Mouse (Mus musculus) MN1 (cell line): ENCODE data around the gene Dnajc7.
"Not testable (repeated sequence)": the region's sequence is repeated elsewhere in the genome, so short reads cannot be mapped to it uniquely, and the experiment has no call there.

Experiments used
- DNase-seq: peaks from one replicate; pipeline ENCODE4 v3.0.0-alpha.2; 2016; ENCODE audit warnings: low spot score

Gene Dnajc7

GRCm38 (mm10) chr11:100616332-100616731 is 3.6 kb downstream of the Dnajc7 start:
- no peak for DNase-seq

- no peak for DNase-seq
Observed at GRCm38 (mm10) chr11:100613241-100613640, 6.7 kb downstream of the Dnajc7 start.

GRCm38 (mm10) chr11:100611627-100612026 is 8.3 kb downstream of the Dnajc7 start:
- DNase-seq = no peak

GRCm38 (mm10) chr11:100609997-100610680 is 9.8 kb downstream of the Dnajc7 start:
- no peak for DNase-seq

- DNase-seq = no peak
Observed at GRCm38 (mm10) chr11:100609355-100609996, 10.5 kb downstream of the Dnajc7 start.

- no peak for DNase-seq
Observed at GRCm38 (mm10) chr11:100608796-100609195, 11.2 kb downstream of the Dnajc7 start.

- DNase-seq = no peak
Observed at GRCm38 (mm10) chr11:100607121-100607520, 12.8 kb downstream of the Dnajc7 start.

GRCm38 (mm10) chr11:100605451-100605850 is 14.5 kb downstream of the Dnajc7 start:
- DNase-seq = no peak

- no peak for DNase-seq
Observed at GRCm38 (mm10) chr11:100604321-100605005, 15.5 kb downstream of the Dnajc7 start.

GRCm38 (mm10) chr11:100603813-100604212 is 16.2 kb downstream of the Dnajc7 start:
- no peak for DNase-seq

- DNase-seq = no peak
Observed at GRCm38 (mm10) chr11:100603155-100603554, 16.8 kb downstream of the Dnajc7 start.

- DNase-seq = no peak
Observed at GRCm38 (mm10) chr11:100601372-100601771, 18.6 kb downstream of the Dnajc7 start.

GRCm38 (mm10) chr11:100598074-100598473 is 21.9 kb downstream of the Dnajc7 start:
- DNase-seq = no peak

- DNase-seq = peak; percentile 32
Observed at GRCm38 (mm10) chr11:100595533-100595932, 24.4 kb downstream of the Dnajc7 start.

GRCm38 (mm10) chr11:100594608-100595007 is 25.4 kb downstream of the Dnajc7 start:
- DNase-seq = no peak

GRCm38 (mm10) chr11:100592346-100593046 is 27.5 kb downstream of the Dnajc7 start:
- no peak for DNase-seq

- no peak for DNase-seq
Observed at GRCm38 (mm10) chr11:100588462-100588861, 31.5 kb downstream of the Dnajc7 start.

GRCm38 (mm10) chr11:100585148-100585547 is 34.8 kb downstream of the Dnajc7 start:
- no peak for DNase-seq

GRCm38 (mm10) chr11:100584561-100584961 is 35.4 kb downstream of the Dnajc7 start:
- no peak for DNase-seq

GRCm38 (mm10) chr11:100582836-100583235 is 37.1 kb downstream of the Dnajc7 start:
- DNase-seq = no peak

GRCm38 (mm10) chr11:100582413-100582812 is 37.6 kb downstream of the Dnajc7 start:
- not testable (repeated sequence) for DNase-seq

GRCm38 (mm10) chr11:100581756-100582155 is 38.2 kb downstream of the Dnajc7 start:
- DNase-seq = peak; percentile 54
